In the genomic region with DNA sequence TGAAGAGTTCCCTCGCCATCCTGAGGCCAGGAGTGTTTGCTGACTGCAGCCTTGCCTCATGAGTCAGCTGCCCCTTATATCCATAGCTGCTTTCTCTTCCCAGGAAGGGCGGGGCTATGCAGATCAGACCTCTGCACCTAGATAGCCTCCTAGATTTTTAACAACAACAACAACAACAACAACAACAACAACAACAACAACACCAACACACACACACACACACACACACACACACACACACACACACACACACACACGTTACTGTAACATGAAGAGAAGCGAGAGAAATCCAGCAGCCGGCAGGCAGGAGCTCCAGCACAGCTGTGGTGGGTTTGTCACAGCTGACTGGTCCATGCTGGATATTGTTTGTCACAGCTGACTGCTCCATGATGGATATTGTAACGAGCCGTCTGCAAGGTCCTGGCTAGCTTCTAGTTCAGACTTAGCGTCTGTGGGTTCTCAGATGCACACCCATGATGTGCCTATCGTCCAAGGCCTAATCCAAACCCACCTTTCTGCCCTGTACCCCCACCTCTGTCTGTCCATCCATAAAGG, we compare ENCODE assay signal across 18 mouse cellular contexts. TPM values are rescaled to one million over a fixed set of nuclear protein-coding genes. Genes with fewer than 3 reads are reported as not detected.
DNase-seq lines count a peak whose midpoint lies in the region; ATAC-seq and TF ChIP-seq lines count a peak whose summit lies in the region.
"Not testable (repeated sequence)": the region's sequence is repeated elsewhere in the genome, so short reads cannot be mapped to it uniquely, and the experiment has no call there.
"Had no signal": no experiment of that assay in that cellular context is flagged by ENCODE, and none has a peak within 500 bp of the region (broad histone marks: within the 10 kb centered on the region; RNA-seq: fewer than 3 reads in every experiment).

A gene (minus strand): TSS at position 51 of the 555 bp plus-strand sequence.

- not testable (repeated sequence) for TF ChIP-seq EP300 in lung, postnatal 0 days (IDR thresholded peaks at IDR 0.05)

- WGBS in embryonic facial prominence, embryonic 14.5 days = 54% methylated on average over 9 of the region's 9 CpGs
- WGBS in kidney, embryonic 14.5 days = 32% methylated on average over 9 of the region's 9 CpGs
- WGBS in lung, embryonic 14.5 days = 37% methylated on average over 9 of the region's 9 CpGs
- WGBS in lung, postnatal 0 days = 45% methylated on average over 8 of the region's 9 CpGs
- WGBS in small intestine, adult 2 months = 60% methylated on average over 9 of the region's 9 CpGs

- not testable (repeated sequence) for H3K9me3 ChIP-seq in embryonic facial prominence, embryonic 14.5 days (ENCODE audit: control insufficient read depth, low read length); kidney, embryonic 14.5 days (ENCODE audit: control insufficient read depth, low read length); lung, embryonic 14.5 days (ENCODE audit: low read depth, low read length); lung, postnatal 0 days (ENCODE audit: low read length)

- DNase-seq in embryonic facial prominence, embryonic 14.5 days (ENCODE audit: low spot score) = peak; percentile 17
- DNase-seq in lung, embryonic 14.5 days = peak; percentile 52
- peak; percentile 41 for DNase-seq in lung, postnatal 0 days (ENCODE audit: low spot score)
- DNase-seq in mesoderm, embryonic 11.5 days (ENCODE audit: low read depth, low spot score) = peak; percentile 6
- peak; percentile 62 for DNase-seq in retina, embryonic 14.5 days (ENCODE audit: low spot score)

- H3K4me2 ChIP-seq in embryonic facial prominence, embryonic 14.5 days (ENCODE audit: low read depth, low read length); kidney, embryonic 14.5 days (replicated peaks; ENCODE audit: low read depth, low read length); lung, embryonic 14.5 days; lung, postnatal 0 days (replicated peaks; ENCODE audit: low read depth, low read length): not testable (repeated sequence)

- not testable (repeated sequence) for H3K36me3 ChIP-seq in embryonic facial prominence, embryonic 14.5 days (ENCODE audit: control insufficient read depth, insufficient read depth, low read length); kidney, embryonic 14.5 days (ENCODE audit: control insufficient read depth, insufficient read depth, low read length); lung, embryonic 14.5 days (ENCODE audit: insufficient read depth); lung, postnatal 0 days (ENCODE audit: insufficient read depth, low read length); small intestine, adult 2 months (ENCODE audit: control insufficient read depth, insufficient read depth, low read length)

- not testable (repeated sequence) for H3K27ac ChIP-seq in embryonic facial prominence, embryonic 14.5 days (replicated peaks; ENCODE audit: low read depth, low read length); kidney, embryonic 14.5 days (ENCODE audit: low read depth, low read length); lung, embryonic 14.5 days (ENCODE audit: low read depth); lung, postnatal 0 days (ENCODE audit: low read length); small intestine, adult 2 months (ENCODE audit: insufficient read depth, low read depth, low read length)

- H3K4me3 ChIP-seq in embryonic facial prominence, embryonic 14.5 days (ENCODE audit: low read depth, low read length); kidney, embryonic 14.5 days (ENCODE audit: low read length); lung, embryonic 14.5 days (ENCODE audit: low read depth, low read length); lung, postnatal 0 days (ENCODE audit: low read depth, low read length): not testable (repeated sequence)
- peak within 1 kb of the TSS; percentile 5; the same call in 1 of the 2 replicates for H3K4me3 ChIP-seq in small intestine, adult 2 months (ENCODE audit: low read depth, low read length)

- H3K9ac ChIP-seq in embryonic facial prominence, embryonic 14.5 days (ENCODE audit: low read depth, low read length); kidney, embryonic 14.5 days (ENCODE audit: low read depth, low read length); lung, embryonic 14.5 days; lung, postnatal 0 days (replicated peaks; ENCODE audit: low read depth): not testable (repeated sequence)

- H3K27me3 ChIP-seq in embryonic facial prominence, embryonic 14.5 days (replicated peaks; ENCODE audit: control insufficient read depth, insufficient read depth, low read length); kidney, embryonic 14.5 days (ENCODE audit: control insufficient read depth, insufficient read depth, low read length); lung, embryonic 14.5 days (ENCODE audit: insufficient read depth, low read length); lung, postnatal 0 days (replicated peaks; ENCODE audit: insufficient read depth, low read length); small intestine, adult 2 months (ENCODE audit: control insufficient read depth, insufficient read depth, low read length): not testable (repeated sequence)

- TF ChIP-seq CTCF in lung, embryonic 14.5 days (IDR thresholded peaks at IDR 0.05; ENCODE audit: low read depth); lung, postnatal 0 days (IDR thresholded peaks at IDR 0.05); small intestine, adult 2 months (IDR thresholded peaks at IDR 0.05; ENCODE audit: extremely low read depth, insufficient read length, insufficient replicate concordance, low read depth, low read length): not testable (repeated sequence)

- not testable (repeated sequence) for TF ChIP-seq POLR2A in small intestine, adult 2 months (IDR thresholded peaks at IDR 0.05; ENCODE audit: low read depth, low read length)

- ATAC-seq in embryonic facial prominence, embryonic 14.5 days (ENCODE audit: low read depth) = not testable (repeated sequence)
- ATAC-seq in kidney, embryonic 14.5 days (ENCODE audit: low FRiP score, low TSS enrichment) = 0 out of 2 replicates have a peak, but pooled peaks have one; percentile 49
- peak; percentile 54; the same call in 1 of the 2 replicates for ATAC-seq in lung, embryonic 14.5 days (ENCODE audit: insufficient read depth)
- ATAC-seq in lung, postnatal 0 days = peak; percentile 53

- H3K4me1 ChIP-seq in embryonic facial prominence, embryonic 14.5 days (ENCODE audit: control insufficient read depth, insufficient read depth, low read length); kidney, embryonic 14.5 days (ENCODE audit: control insufficient read depth, insufficient read depth, low read length); lung, embryonic 14.5 days (ENCODE audit: insufficient read depth); lung, postnatal 0 days (ENCODE audit: insufficient read depth, low read depth, low read length); small intestine, adult 2 months (ENCODE audit: control insufficient read depth, insufficient read depth, insufficient read length, low read length): not testable (repeated sequence)

RNA-seq across cellular contexts. Expression of the gene that starts here (rescaled TPM):
- 0.10 TPM in 1 of 2 replicates, not detected in the other for polyA plus RNA-seq in embryonic facial prominence, embryonic 14.5 days (2014; fragmentation: Nextera tagmentation; extraction: Ambion mirVana)
- polyA plus RNA-seq in kidney, embryonic 14.5 days (2014; fragmentation: Nextera tagmentation; extraction: Ambion mirVana) = not detected in 2 replicates
- not detected in 2 replicates for polyA plus RNA-seq in lung, embryonic 14.5 days (2014; fragmentation: Nextera tagmentation; extraction: Ambion mirVana)
- polyA plus RNA-seq in lung, postnatal 0 days (2015; fragmentation: Nextera tagmentation; extraction: Ambion mirVana) = 0.30 and 0.60 TPM in 2 replicates
- polyA plus RNA-seq in small intestine, adult 2 months (2012; rRNA removed) = 0.09 and 3.6 TPM in 2 replicates
- polyA plus RNA-seq: adrenal gland, adult 2 months; C2C12; cerebellum, adult 2 months; cortical plate, adult 2 months; embryonic facial prominence, embryonic 10.5 days; embryonic facial prominence, embryonic 12.5 days; embryonic facial prominence, embryonic 15.5 days; erythroblast, embryonic 14.5 days; forebrain, embryonic 10.5 days; forebrain, embryonic 12.5 days; forebrain, embryonic 16.5 days had no signal

Comparison
In these comparisons a context has a peak if more than half of its experiments do, and no peak if none do; other contexts are left out.
1. Peak in DNase-seq in embryonic facial prominence, embryonic 14.5 days; RNA of the gene not detected or under 1 TPM.
2. Peak in ATAC-seq in kidney, embryonic 14.5 days; RNA of the gene not detected or under 1 TPM.
3. Peak in DNase-seq and ATAC-seq in lung, embryonic 14.5 days; RNA of the gene not detected or under 1 TPM.
4. Peak in DNase-seq and ATAC-seq in lung, postnatal 0 days; RNA of the gene not detected or under 1 TPM.
5. DNase-seq: peak in every context shown above with its lines; median percentile 62 in retina, embryonic 14.5 days; 52 in lung, embryonic 14.5 days; 41 in lung, postnatal 0 days; 17 in embryonic facial prominence, embryonic 14.5 days; 6 in mesoderm, embryonic 11.5 days.